Mouse (Mus musculus) embryo, embryonic 11.5 days (tissue): ENCODE measurements at regions not wholly inside any gene's neighbourhood (a gene's known extent, or its start where the extent isn't known, plus 50 kb on each side); places are given as distances from the start of the nearest gene placed in this dataset.

ENCODE experiments used
- DNase-seq: peaks from one replicate; pipeline ENCODE4 v3.0.0-alpha.2; 2012; ENCODE audit warnings: low read depth, low spot score

DNA sequence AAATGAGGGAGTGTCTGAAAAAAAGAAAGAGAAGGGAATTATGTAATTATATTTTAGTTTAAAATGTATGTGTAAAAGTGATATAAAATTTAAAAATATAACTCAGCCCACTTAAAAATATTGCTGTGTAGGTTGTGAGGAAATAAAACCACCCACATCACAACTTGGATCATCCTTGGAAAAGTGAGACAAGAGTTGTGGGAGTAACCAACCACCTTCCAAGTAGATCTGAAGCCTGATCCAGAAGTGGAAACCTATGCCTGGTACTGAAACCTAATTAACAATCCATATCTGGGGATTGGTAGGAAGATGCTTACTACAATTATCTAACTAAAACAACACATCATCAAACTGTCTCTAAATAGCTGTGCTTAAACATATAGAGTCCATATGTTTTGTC is 743.1 kb downstream of the Stim2 start:
- no peak for DNase-seq

- DNase-seq: no peak
Measured at GRCm38 (mm10) chr5:54746973-54747372, 748.7 kb downstream of the Stim2 start.

- no peak for DNase-seq
Measured at GRCm38 (mm10) chr5:54753372-54753771, 755.1 kb downstream of the Stim2 start.

DNA sequence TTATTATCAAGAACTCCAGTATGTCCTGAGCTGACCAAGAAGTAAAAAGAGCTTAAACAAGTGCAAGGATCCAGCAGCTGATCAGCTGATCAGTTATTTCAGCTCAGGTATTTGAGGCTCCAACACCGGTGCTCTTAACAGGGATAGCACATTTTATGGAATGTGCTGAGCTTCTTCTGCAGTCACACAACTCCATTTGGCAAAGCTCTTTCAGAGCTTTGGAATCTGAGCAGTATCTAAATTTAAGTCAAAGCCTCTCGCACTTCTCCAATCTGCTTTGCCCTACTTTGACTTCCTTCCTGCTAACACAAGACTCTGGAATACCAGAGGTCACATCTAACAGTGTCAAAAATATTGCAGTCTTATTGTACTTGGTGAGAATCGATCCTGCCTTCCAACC is 761.4 kb downstream of the Stim2 start:
- DNase-seq: no peak

DNA sequence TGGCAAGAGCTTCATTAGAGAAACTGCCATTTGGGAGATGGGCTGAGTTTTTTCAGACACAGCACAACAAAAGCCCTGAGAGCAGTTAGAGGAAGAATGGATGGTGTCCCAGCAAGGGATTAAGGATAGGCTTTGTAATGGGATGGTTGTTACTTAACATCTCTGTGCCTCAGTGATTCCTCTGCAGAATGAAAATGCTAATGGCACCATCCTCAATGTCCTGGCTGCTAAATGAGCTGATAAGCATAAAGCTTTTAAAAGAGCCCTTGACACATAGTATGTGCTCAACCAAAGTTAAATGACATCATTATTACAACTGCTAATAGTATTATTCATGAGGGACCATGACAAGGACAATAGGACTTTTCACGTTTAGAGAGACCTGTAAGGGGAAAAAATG is 764.7 kb downstream of the Stim2 start:
- DNase-seq: no peak

DNA sequence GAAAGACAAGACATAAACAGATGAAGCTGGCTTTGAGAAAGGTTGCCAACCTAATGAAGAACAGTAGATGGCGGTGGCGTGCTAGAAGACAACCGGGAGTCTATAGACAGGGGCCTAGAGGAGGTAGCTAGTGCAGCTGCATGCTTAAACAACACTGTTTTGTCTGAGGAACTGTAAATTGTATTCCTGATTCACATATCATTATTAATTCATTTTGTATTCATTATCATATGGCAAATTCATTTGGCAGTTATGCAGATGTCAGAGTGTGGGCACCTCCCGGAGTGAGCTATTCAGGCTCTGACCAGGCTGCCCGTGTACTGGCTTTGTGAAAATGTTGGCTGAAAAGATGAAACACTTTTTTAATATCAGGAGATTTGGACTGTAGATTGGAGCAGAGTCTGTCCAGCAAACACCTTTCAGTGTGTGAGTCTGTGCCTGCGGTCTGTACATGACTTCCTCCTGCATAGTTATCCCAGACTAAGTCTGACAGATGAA is 798.7 kb downstream of the Stim2 start:
- peak; percentile 36 for DNase-seq

DNA sequence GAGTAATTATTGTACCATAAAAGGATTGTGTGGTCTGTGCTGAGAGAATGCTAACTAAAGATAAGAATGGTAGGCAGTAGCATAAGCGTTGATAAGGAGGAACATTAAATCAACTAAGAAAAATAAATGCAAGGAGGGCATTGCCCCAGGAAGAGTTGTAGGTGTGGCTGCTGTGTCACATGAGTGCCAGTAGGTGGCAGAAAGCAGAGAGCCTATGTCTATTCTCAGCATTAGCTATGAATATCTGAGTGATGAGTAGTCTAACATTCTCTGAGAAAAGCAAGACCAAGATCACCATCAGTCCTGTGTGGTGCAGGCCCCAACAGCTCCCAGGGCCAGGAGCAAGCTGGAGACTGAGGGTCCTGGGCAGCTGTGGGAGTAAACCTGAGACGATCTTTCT is 828.8 kb downstream of the Stim2 start:
- no peak for DNase-seq
